ENCODE assay signal across 11 mouse cellular contexts in the genomic region with DNA sequence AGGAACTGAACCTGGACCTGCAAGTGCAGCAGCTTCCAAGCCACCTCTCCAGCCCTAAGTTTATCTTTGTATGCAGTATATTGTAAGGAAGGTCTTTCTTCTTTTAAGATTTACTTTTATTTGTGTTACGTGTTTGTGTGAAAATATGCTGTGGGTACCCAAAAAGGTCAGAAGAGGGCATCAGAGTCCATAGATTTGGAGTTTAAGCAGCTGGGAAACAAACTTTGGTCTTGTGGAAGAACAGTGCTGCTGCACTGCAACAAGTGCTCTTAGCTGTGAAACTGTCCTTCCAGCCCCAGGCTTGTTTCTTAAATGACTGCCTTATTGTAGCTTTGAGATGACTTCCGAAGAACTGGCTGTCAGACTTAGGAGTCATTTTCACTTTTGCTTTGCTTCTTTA.
DNase-seq lines count a peak whose midpoint lies in the region; ATAC-seq and TF ChIP-seq lines count a peak whose summit lies in the region.
"Had no signal": no experiment of that assay in that cellular context is flagged by ENCODE, and none has a peak within 500 bp of the region (broad histone marks: within the 10 kb centered on the region; RNA-seq: fewer than 3 reads in every experiment).

No protein-coding gene starts in this region.

- H3K9ac ChIP-seq in kidney, postnatal 0 days (ENCODE audit: low read depth, low read length): no peak overlapping the region
- H3K9ac ChIP-seq: hindbrain, embryonic 14.5 days had no signal

- no peak overlapping the region for H3K27ac ChIP-seq in kidney, postnatal 0 days
- H3K27ac ChIP-seq: embryonic facial prominence, embryonic 10.5 days; hindbrain, embryonic 14.5 days had no signal

- WGBS in kidney, postnatal 0 days: 89% methylated on average over 2 of the region's 2 CpGs

- H3K4me3 ChIP-seq in kidney, postnatal 0 days (replicated peaks; ENCODE audit: low read depth, low read length): no peak overlapping the region
- H3K4me3 ChIP-seq: embryonic facial prominence, embryonic 10.5 days had no signal

- no peaks in the 10 kb centered on the region for H3K4me1 ChIP-seq in kidney, postnatal 0 days (replicated peaks; ENCODE audit: insufficient read depth, low read length)

- H3K27me3 ChIP-seq in kidney, postnatal 0 days (ENCODE audit: insufficient read depth, low read length): no peaks in the 10 kb centered on the region

- DNase-seq in kidney, postnatal 0 days (ENCODE audit: low spot score): no peak
- no peak for DNase-seq in kidney, adult 11 months
- DNase-seq in Muller cell, postnatal 12 days (ENCODE audit: inconsistent ontology term): peak; percentile 18
- peak; percentile 26 for DNase-seq in lung, postnatal 25 days (ENCODE audit: low spot score)
- DNase-seq in natural killer cell, adult 2 months (ENCODE audit: low spot score in 2 of 2): no peak
- DNase-seq in gastrocnemius, postnatal 10 days: no peak
- DNase-seq: layer of hippocampus, postnatal 36 days; thymus, postnatal 14 days had no signal

- peaks cover 33% of the 10 kb centered on the region for H3K36me3 ChIP-seq in kidney, postnatal 0 days (ENCODE audit: insufficient read depth, low read length)

- H3K4me2 ChIP-seq in kidney, postnatal 0 days (ENCODE audit: low read length): no peak overlapping the region
- H3K4me2 ChIP-seq: hindbrain, embryonic 14.5 days had no signal

- TF ChIP-seq CTCF in kidney, postnatal 0 days (IDR thresholded peaks at IDR 0.05; ENCODE audit: low read depth): peak; percentile 50; the same call in 1 of the 2 replicates

- ATAC-seq in kidney, postnatal 0 days (replicated peaks; ENCODE audit: low FRiP score, low read depth): no peak
- ATAC-seq in granulocyte monocyte progenitor cell, adult 5-6 weeks (replicated peaks; ENCODE audit: poor library complexity, severe bottlenecking): peak; percentile 56

- no peaks in the 10 kb centered on the region for H3K9me3 ChIP-seq in kidney, postnatal 0 days (replicated peaks; ENCODE audit: low read length)
- H3K9me3 ChIP-seq: embryonic facial prominence, embryonic 10.5 days had no signal

Comparison
In these comparisons a context has a peak if more than half of its experiments do, and no peak if none do; other contexts are left out.
1. DNase-seq: peak in Muller cell, postnatal 12 days (single experiment) and lung, postnatal 25 days (single experiment); none in kidney, postnatal 0 days (single experiment), kidney, adult 11 months (single experiment), natural killer cell, adult 2 months (0 of 2) and gastrocnemius, postnatal 10 days (single experiment).